Mouse (Mus musculus): ENCODE data around the gene Chrm3.

DNA sequence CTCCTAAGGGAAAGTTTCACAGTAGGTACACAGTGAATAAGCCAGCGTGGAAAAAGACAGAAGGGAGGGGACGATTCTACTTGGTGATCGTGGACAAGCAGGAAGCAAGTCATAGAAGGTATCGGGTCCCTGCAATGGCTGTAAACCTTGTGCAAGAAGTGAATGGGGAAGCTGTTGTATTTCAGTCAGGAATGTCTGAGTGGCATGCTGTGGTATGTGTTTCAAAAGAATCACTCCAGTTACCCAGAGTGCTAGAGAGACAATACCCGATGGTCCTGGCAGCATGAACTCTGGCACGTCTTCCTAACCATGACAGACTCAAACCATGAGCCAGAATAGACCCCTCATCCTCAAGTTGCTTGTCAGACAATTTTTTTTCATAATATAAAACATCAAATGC, 375.0 kb downstream of the Chrm3 start:
- TF ChIP-seq CTCF (IDR thresholded peaks at IDR 0.05; ENCODE audit: low read depth, low read length) (no peak), POLR2A (IDR thresholded peaks at IDR 0.05; ENCODE audit: insufficient read depth, low read length) (no peak)
